Mouse (Mus musculus) ES-E14 (cell line): ENCODE results near the gene Atg4a-ps. TPM values are rescaled to one million over a fixed set of nuclear protein-coding genes. Genes with fewer than 3 reads are reported as not detected.

Experiments used
- DNase-seq: peaks from one replicate; pipeline ENCODE4 v3.0.0-alpha.2; 2013; ENCODE audit warnings: low read depth, low spot score
- H3K27ac ChIP-seq: 2 replicates; pipeline ENCODE4 v1.5.1; 2012; ENCODE audit warnings: low read depth, mild to moderate bottlenecking, low read length, moderate library complexity, mixed read lengths; ENCODE audit not compliant: poor library complexity, insufficient read depth, severe bottlenecking
- H3K36me3 ChIP-seq: 2 replicates; pipeline ENCODE4 v1.6.1; 2012; ENCODE audit warnings: mild to moderate bottlenecking, low read length, moderate library complexity, mixed read lengths; ENCODE audit not compliant: control insufficient read depth, poor library complexity, insufficient read depth, severe bottlenecking
- H3K4me1 ChIP-seq, 2 experiments: fragments of 150-350 bp in 1 of 2; sonication (generic) in 1 of 2; 2 replicates each; pipeline ENCODE4 v1.6.1; 2012; ENCODE audit warnings: low read length in 2 of 2, mild to moderate bottlenecking in 1 of 2, mixed read lengths in 1 of 2; ENCODE audit not compliant: control insufficient read depth in 2 of 2, insufficient read depth in 2 of 2, poor library complexity in 1 of 2
- H3K4me3 ChIP-seq, 2 experiments: fragments of 150-350 bp in 1 of 2; sonication (generic) in 1 of 2; 2 replicates each; pipeline ENCODE4 v1.5.1; 2012; ENCODE audit warnings: low read length in 2 of 2, low read depth in 1 of 2, mild to moderate bottlenecking in 1 of 2, mixed read lengths in 1 of 2; ENCODE audit not compliant: insufficient read depth in 1 of 2, poor library complexity in 1 of 2, severe bottlenecking in 1 of 2
- H3K9ac ChIP-seq: 2 replicates; pipeline ENCODE4 v1.6.1; 2012; ENCODE audit warnings: low read depth, mild to moderate bottlenecking, low read length, mixed read lengths; ENCODE audit not compliant: poor library complexity, insufficient read depth, severe bottlenecking
- H3K9me3 ChIP-seq: fragments of 150-350 bp; sonication (generic); 2 replicates; pipeline ENCODE4 v1.6.1; 2012; ENCODE audit warnings: low read depth, mild to moderate bottlenecking, low read length; ENCODE audit not compliant: control insufficient read depth, insufficient read depth
- CHD2 ChIP-seq: IDR thresholded peaks from 2 replicates; pipeline ENCODE4 v1.6.1; 2014; ENCODE audit warnings: mild to moderate bottlenecking, low read depth, low read length, inconsistent platforms
- HCFC1 ChIP-seq: IDR thresholded peaks from 2 replicates; pipeline ENCODE4 v1.6.1; 2012; ENCODE audit warnings: low read length, inconsistent platforms, borderline replicate concordance; ENCODE audit not compliant: insufficient read depth
- MAFK ChIP-seq: IDR thresholded peaks from 2 replicates; pipeline ENCODE4 v1.6.1; 2014; ENCODE audit warnings: mild to moderate bottlenecking, low read depth, low read length, inconsistent platforms; ENCODE audit not compliant: insufficient read depth
- ZC3H11A ChIP-seq: IDR thresholded peaks from 2 replicates; pipeline ENCODE4 v1.6.1; 2012; ENCODE audit warnings: low read depth, mild to moderate bottlenecking, inconsistent platforms, low read length, borderline replicate concordance
- ZNF384 ChIP-seq: IDR thresholded peaks from 2 replicates; pipeline ENCODE4 v1.6.1; 2012; ENCODE audit warnings: low read depth, low read length, inconsistent platforms
- in situ Hi-C, 2 experiments: fragments of 600-800 bp; cut with MboI; formaldehyde crosslinking; loops; one replicate each; pipeline ENCODE4 v1.15.1; 2025; ENCODE audit warnings: low sequenced_read_pairs in 2 of 2, inconsistent platforms in 1 of 2; ENCODE audit not compliant: unreplicated experiment in 2 of 2
- total RNA-seq: library from RNA; depleted of rRNA; stranded (reverse); fragments of 300-350 nt; gene quantifications from 2 replicates; pipeline ENCODE4 v1.2.3, GENCODE M21; 2012; rRNA removed

Atg4a-ps gene
- total RNA-seq, 1 experiment: 0.18 TPM

DNA sequence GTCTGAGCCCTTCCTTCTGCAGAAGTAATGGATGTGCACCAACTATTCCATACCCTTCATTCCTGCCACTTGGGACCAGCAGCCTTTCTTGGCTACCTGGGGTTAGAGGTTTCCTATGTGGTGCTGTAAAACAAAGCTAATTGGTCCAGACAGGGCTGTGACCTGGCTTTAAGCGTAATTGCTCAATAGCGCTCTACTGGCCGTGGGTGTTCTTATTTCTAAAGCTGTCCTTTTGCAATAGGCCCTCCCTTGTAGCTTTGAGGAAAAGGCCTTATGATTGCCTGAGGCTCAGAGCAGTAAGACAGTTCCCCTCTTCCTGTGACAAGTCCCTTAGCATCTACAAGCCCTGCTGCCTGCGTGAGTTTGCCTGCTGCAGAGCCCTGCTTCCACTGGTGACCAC is 48.3 kb downstream of the Atg4a-ps start:
- Histone ChIP-seq H3K4me1 (no peaks in the 10 kb centered on the region), H3K36me3 (no peaks in the 10 kb centered on the region), H3K9me3 (no peaks in the 10 kb centered on the region), H3K4me3 (no peak overlapping the region), H3K9ac (no peak overlapping the region), H3K27ac (no peak overlapping the region; the same call in 1 of the 2 replicates)
- in situ Hi-C loops: no loop called here
- DNase-seq: no peak
- TF ChIP-seq HCFC1 (no peak), CHD2 (no peak), ZNF384 (no peak), MAFK (no peak), ZC3H11A (no peak)

DNA sequence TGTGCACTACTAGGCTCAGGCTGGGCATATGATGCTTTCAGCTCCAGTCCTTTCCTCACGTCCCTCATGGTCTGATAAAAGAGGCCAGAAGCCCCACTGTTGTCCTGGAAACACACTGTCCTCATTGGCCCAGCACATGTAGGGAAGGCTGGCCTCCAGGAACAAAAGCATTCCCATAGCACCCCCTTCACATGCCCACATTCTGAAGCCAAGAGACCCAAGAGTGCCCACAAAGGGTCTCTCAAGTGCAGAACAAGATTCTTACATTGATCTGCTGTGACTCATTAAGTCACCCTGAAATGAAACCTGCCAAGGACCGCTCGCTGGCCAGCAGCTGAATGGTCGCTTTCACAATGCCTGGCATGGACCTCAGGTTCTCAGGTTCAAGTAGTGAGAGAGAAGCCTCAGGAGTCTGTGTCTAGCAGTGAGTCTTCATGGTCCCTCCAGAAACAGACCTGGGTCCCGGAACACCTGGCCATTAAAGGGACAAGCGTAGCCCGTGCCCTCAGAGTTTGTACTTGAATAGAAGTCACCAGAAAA is 50.5 kb downstream of the Atg4a-ps start:
- in situ Hi-C loops: no loop called here
- no peak overlapping the region for H3K4me3 ChIP-seq
- TF ChIP-seq HCFC1: no peak
- no peak for TF ChIP-seq CHD2
- no peak for TF ChIP-seq ZC3H11A
- TF ChIP-seq ZNF384: no peak

More for the DNA sequence above, 50.5 kb downstream of the Atg4a-ps start:
- Histone ChIP-seq H3K9ac (no peak overlapping the region), H3K27ac (no peak overlapping the region), H3K9me3 (no peaks in the 10 kb centered on the region), H3K36me3 (no peaks in the 10 kb centered on the region), H3K4me1 (no peaks in the 10 kb centered on the region)
- DNase-seq: no peak

Other genes with a start within 250 kb of the Atg4a-ps start
- gene Syt6, start 70.8 kb downstream of the Atg4a-ps start, total RNA-seq: 0.22 and 0.32 TPM in 2 replicates
- gene Olfml3, start 91.9 kb upstream of the Atg4a-ps start, total RNA-seq: 0.79 and 1.2 TPM in 2 replicates
- not detected in 2 replicates for gene Gm10964, start 93.3 kb upstream of the Atg4a-ps start, total RNA-seq
- 20.2 and 21.8 TPM in 2 replicates for gene Hipk1, start 145.5 kb upstream of the Atg4a-ps start, total RNA-seq
- gene Dclre1b, start 163.4 kb upstream of the Atg4a-ps start, total RNA-seq: 7.1 and 8.2 TPM in 2 replicates
- 10.1 and 12.8 TPM in 2 replicates for gene Ap4b1, start 163.5 kb upstream of the Atg4a-ps start, total RNA-seq
- 0.32 and 0.76 TPM in 2 replicates for gene Gm43064, start 163.5 kb upstream of the Atg4a-ps start, total RNA-seq
- gene Bcl2l15, start 186.5 kb upstream of the Atg4a-ps start, total RNA-seq: 0.90 and 1.4 TPM in 2 replicates
- gene Ptpn22, start 213.7 kb upstream of the Atg4a-ps start, total RNA-seq: 0.22 and 0.37 TPM in 2 replicates